Mouse (Mus musculus) liver, embryonic 14.5 days (tissue): ENCODE results near the gene Sirt7.
A peak's percentile ranks its signal among the peaks of the same experiment; 100 is the strongest.

Experiments
- CTCF ChIP-seq: IDR thresholded peaks from 2 replicates; pipeline ENCODE4 v1.5.1; 2016; ENCODE audit warnings: antibody characterized with exemption, low read depth, control low read depth
- EP300 ChIP-seq: IDR thresholded peaks from 2 replicates; pipeline ENCODE4 v1.6.1; 2016; ENCODE audit warnings: antibody characterized with exemption, low read depth

DNA sequence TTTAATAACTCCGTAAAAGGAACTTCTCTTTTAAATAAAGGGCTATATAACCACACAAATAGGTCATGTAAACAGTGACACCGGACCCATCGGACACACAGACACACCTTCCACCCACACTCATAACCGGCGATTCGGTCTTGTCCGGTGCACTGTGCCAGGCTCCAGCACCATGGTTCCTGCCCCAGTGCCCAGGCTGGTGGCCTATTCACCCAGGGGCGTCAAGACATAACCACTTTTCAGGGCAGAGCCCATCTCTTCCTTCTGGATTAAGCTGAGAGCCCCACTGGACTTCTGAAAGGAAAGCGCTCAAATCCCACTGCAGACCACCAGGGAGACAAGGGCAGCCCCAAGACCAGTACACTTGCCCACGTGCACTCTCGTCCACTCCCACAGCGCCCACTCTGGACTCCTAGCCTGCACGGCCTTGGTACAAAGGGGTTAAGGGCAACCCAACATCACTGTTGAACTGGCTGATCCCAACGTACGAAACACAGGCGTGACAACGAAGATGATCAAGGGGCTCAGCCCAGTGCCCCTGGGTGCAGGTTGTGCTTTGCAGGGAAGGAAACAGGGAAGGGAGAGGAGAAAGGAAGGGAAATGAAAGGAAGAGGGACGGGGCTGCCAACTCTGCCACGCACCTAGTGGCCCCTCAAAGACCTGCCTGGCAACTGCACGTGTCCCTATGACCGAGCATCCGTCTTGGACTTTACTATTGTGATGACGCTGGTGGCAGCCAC is 3.7 kb upstream of the Sirt7 start:
- TF ChIP-seq CTCF, result peak; percentile 2; the same call in 1 of the 2 replicates
- no peak for TF ChIP-seq EP300
